Comparison of ENCODE assay signal across 18 mouse cellular contexts in the genomic region with DNA sequence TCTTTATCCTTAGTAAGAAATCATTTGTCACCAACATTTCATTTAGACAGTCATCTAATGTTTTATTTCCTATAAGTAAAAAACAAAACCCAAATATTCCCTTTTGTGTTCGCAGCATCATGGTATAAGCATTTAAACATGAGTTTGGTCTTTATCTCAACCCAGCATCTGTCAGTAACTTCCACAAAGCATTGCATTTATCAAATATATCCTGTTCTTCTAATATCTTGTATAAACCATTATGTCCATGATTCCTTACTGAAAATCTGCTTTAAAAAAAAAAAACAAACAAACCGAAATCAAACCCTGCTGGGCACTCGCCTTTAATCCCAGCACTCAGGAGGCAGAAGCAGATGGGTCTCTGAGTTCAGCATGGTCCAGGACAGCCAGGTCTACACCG. TPM values are rescaled to one million over a fixed set of nuclear protein-coding genes. Genes with fewer than 3 reads are reported as not detected.
"Had no signal": no experiment of that assay in that cellular context is flagged by ENCODE, and none has a peak within 500 bp of the region (broad histone marks: within the 10 kb centered on the region; RNA-seq: fewer than 3 reads in every experiment).

No protein-coding gene starts in this region.

- H3K4me1 ChIP-seq: stomach, embryonic 15.5 days had no signal

- DNase-seq: retina, postnatal 1 day; right cerebral cortex, adult 18-20 months; right cerebral cortex, postnatal 14 days; right cerebral cortex, postnatal 25 days; right cerebral cortex, postnatal 4 days; spleen, adult 18-20 months; thymus, adult 18-20 months; thymus, adult 2 months; thymus, postnatal 14 days; thymus, postnatal 25 days; thymus, postnatal 36 days; thymus, postnatal 4 days had no signal

- H3K27me3 ChIP-seq: neural tube, embryonic 12.5 days; neural tube, embryonic 13.5 days; neural tube, embryonic 15.5 days; stomach, embryonic 15.5 days had no signal

- H3K9me3 ChIP-seq: neural tube, embryonic 12.5 days; neural tube, embryonic 13.5 days; neural tube, embryonic 15.5 days; stomach, embryonic 15.5 days had no signal

- H3K4me2 ChIP-seq: neural tube, embryonic 12.5 days; neural tube, embryonic 13.5 days; neural tube, embryonic 15.5 days; stomach, embryonic 15.5 days had no signal

- H3K4me3 ChIP-seq: neural tube, embryonic 12.5 days; neural tube, embryonic 13.5 days; neural tube, embryonic 15.5 days; stomach, embryonic 15.5 days had no signal

- H3K9ac ChIP-seq: neural tube, embryonic 12.5 days; neural tube, embryonic 13.5 days; neural tube, embryonic 15.5 days; stomach, embryonic 15.5 days had no signal

- H3K36me3 ChIP-seq: neural tube, embryonic 15.5 days; stomach, embryonic 15.5 days had no signal

- H3K27ac ChIP-seq: neural tube, embryonic 12.5 days; neural tube, embryonic 13.5 days; neural tube, embryonic 15.5 days; stomach, embryonic 15.5 days; stomach, postnatal 0 days had no signal

RNA-seq across cellular contexts. Expression of gene Ankrd34a, which starts 10.2 kb away (rescaled TPM):
- total RNA-seq: neutrophil, adult 5-6 weeks had no signal
